In genomic region chr13:89619064-89619463, GRCm38 (mm10) we compare ENCODE assay signal across 13 mouse cellular contexts.
"Had no signal": no experiment of that assay in that cellular context is flagged by ENCODE, and none has a peak within 500 bp of the region (broad histone marks: within the 10 kb centered on the region; RNA-seq: fewer than 3 reads in every experiment).

No protein-coding gene starts in this region.

- H3K9me3 ChIP-seq: limb, embryonic 12.5 days; midbrain, embryonic 13.5 days; neural tube, embryonic 15.5 days had no signal

- DNase-seq: kidney, adult 8-10 months; kidney, postnatal 4 days; lung, postnatal 36 days; right cerebral cortex, adult 18-20 months; right cerebral cortex, postnatal 25 days; thymus, adult 2 months; thymus, postnatal 25 days had no signal

- H3K27ac ChIP-seq: limb, embryonic 12.5 days; midbrain, embryonic 13.5 days; neural tube, embryonic 15.5 days had no signal

- H3K4me3 ChIP-seq: limb, embryonic 12.5 days; midbrain, embryonic 13.5 days; myocyte; neural tube, embryonic 15.5 days had no signal

- H3K36me3 ChIP-seq: limb, embryonic 12.5 days; midbrain, embryonic 13.5 days; neural tube, embryonic 15.5 days had no signal

- H3K4me1 ChIP-seq: limb, embryonic 12.5 days; midbrain, embryonic 13.5 days; neural tube, embryonic 15.5 days had no signal

- H3K27me3 ChIP-seq: limb, embryonic 12.5 days; midbrain, embryonic 13.5 days; neural tube, embryonic 15.5 days had no signal

- H3K9ac ChIP-seq: limb, embryonic 12.5 days; midbrain, embryonic 13.5 days; neural tube, embryonic 15.5 days had no signal

- ATAC-seq: intestine, embryonic 16.5 days; midbrain, embryonic 13.5 days had no signal

- H3K4me2 ChIP-seq: limb, embryonic 12.5 days; liver, embryonic 11.5 days; midbrain, embryonic 13.5 days; neural tube, embryonic 15.5 days had no signal
